Mouse (Mus musculus): ENCODE measurements at regions not wholly inside any gene's neighbourhood (a gene's known extent, or its start where the extent isn't known, plus 50 kb on each side); places are given as distances from the start of the nearest gene placed in this dataset.

GRCm38 (mm10) chr10:70862022-70862335 is 206.2 kb upstream of the Phyhipl start:
- Histone ChIP-seq H3K79me2 (ENCODE audit: control insufficient read depth, insufficient read depth, low read length, poor library complexity) (no peaks in the 10 kb centered on the region), H3K9ac (ENCODE audit: control insufficient read depth, low read depth, low read length, poor library complexity, severe bottlenecking) (no peak overlapping the region), H3K4me3 (ENCODE audit: control insufficient read depth in 1 of 2, insufficient read depth in 1 of 2, low read depth in 2 of 2, low read length in 2 of 2) (no peak overlapping the region), H3K36me3 (ENCODE audit: control insufficient read depth in 1 of 2, insufficient read depth in 2 of 2, low read length in 2 of 2) (no peaks in the 10 kb centered on the region), H3K4me1 (ENCODE audit: control insufficient read depth in 1 of 2, insufficient read depth in 2 of 2, low read length in 2 of 2) (no peaks in the 10 kb centered on the region), H3K9me3 (replicated peaks; ENCODE audit: insufficient read depth, low read length) (no peaks in the 10 kb centered on the region), H3K27me3 (ENCODE audit: control insufficient read depth in 1 of 2, insufficient read depth in 2 of 2, low read length in 2 of 2) (no peaks in the 10 kb centered on the region), H3K27ac (ENCODE audit: control insufficient read depth, low read depth, low read length) (no peak overlapping the region)
- no peak for DNase-seq (ENCODE audit: low read depth, low spot score)
- TF ChIP-seq JUND (IDR thresholded peaks at IDR 0.05; ENCODE audit: low read depth, low read length) (no peak), MAZ (IDR thresholded peaks at IDR 0.05; ENCODE audit: low read depth, low read length) (no peak), NELFE (IDR thresholded peaks at IDR 0.05; ENCODE audit: low read depth, low read length) (no peak), EP300 (IDR thresholded peaks at IDR 0.05; ENCODE audit: low read depth in 1 of 2, low read length in 2 of 2) (no peak), ZNF384 (IDR thresholded peaks at IDR 0.05; ENCODE audit: low read depth, low read length) (no peak), MYB (IDR thresholded peaks at IDR 0.05; ENCODE audit: low read depth, low read length) (no peak)

- no peak overlapping the region for H3K27ac ChIP-seq (ENCODE audit: control insufficient read depth, low read depth, low read length)
- TF ChIP-seq ZKSCAN1 (IDR thresholded peaks at IDR 0.05; ENCODE audit: low read depth, low read length): no peak
- TF ChIP-seq ZNF384 (IDR thresholded peaks at IDR 0.05; ENCODE audit: low read depth, low read length): no peak
- no peak for TF ChIP-seq USF2 (IDR thresholded peaks at IDR 0.05; ENCODE audit: borderline replicate concordance in 1 of 2, insufficient read depth in 1 of 2, low read depth in 1 of 2, low read length in 2 of 2)
- TF ChIP-seq HCFC1 (IDR thresholded peaks at IDR 0.05; ENCODE audit: low read depth, low read length): no peak
- no peak for TF ChIP-seq TCF12 (IDR thresholded peaks at IDR 0.05; ENCODE audit: low read depth, low read length)
- no peak for TF ChIP-seq KAT2A (conservative IDR thresholded peaks at IDR 0.05; ENCODE audit: low read depth, low read length)
- no peak for TF ChIP-seq POLR2A (IDR thresholded peaks at IDR 0.05; ENCODE audit: control insufficient read depth in 1 of 2, insufficient read depth in 1 of 2, low read depth in 1 of 2, low read length in 2 of 2, poor library complexity in 1 of 2)
- no peak for TF ChIP-seq RAD21 (IDR thresholded peaks at IDR 0.05; ENCODE audit: low read depth, low read length)
- no peak for TF ChIP-seq EP300 (IDR thresholded peaks at IDR 0.05; ENCODE audit: low read depth in 1 of 2, low read length in 2 of 2)
- TF ChIP-seq ZC3H11A (IDR thresholded peaks at IDR 0.05; ENCODE audit: low read depth, low read length): no peak
- no peak for TF ChIP-seq MYC (IDR thresholded peaks at IDR 0.05; ENCODE audit: low read depth, low read length)
- H3K9me3 ChIP-seq (replicated peaks; ENCODE audit: insufficient read depth, low read length): no peaks in the 10 kb centered on the region
- no peak for DNase-seq (ENCODE audit: low read depth, low spot score)
- H3K27me3 ChIP-seq (ENCODE audit: control insufficient read depth in 1 of 2, insufficient read depth in 2 of 2, low read length in 2 of 2): no peaks in the 10 kb centered on the region
- H3K4me1 ChIP-seq (ENCODE audit: control insufficient read depth in 1 of 2, insufficient read depth in 2 of 2, low read length in 2 of 2): no peaks in the 10 kb centered on the region
- no peaks in the 10 kb centered on the region for H3K36me3 ChIP-seq (ENCODE audit: control insufficient read depth in 1 of 2, insufficient read depth in 2 of 2, low read length in 2 of 2)
- no peaks in the 10 kb centered on the region for H3K79me2 ChIP-seq (ENCODE audit: control insufficient read depth, insufficient read depth, low read length, poor library complexity)
- H3K9ac ChIP-seq (ENCODE audit: control insufficient read depth, low read depth, low read length, poor library complexity, severe bottlenecking): no peak overlapping the region
- no peak overlapping the region for H3K4me3 ChIP-seq (ENCODE audit: control insufficient read depth in 1 of 2, insufficient read depth in 1 of 2, low read depth in 2 of 2, low read length in 2 of 2)
Observed at GRCm38 (mm10) chr10:70861131-70862021, 205.6 kb upstream of the Phyhipl start.

Measured in MEL (cell line).